Mouse (Mus musculus) liver (tissue): ENCODE results near the gene Sf3b1.
A peak's percentile ranks its signal among the peaks of the same experiment; 100 is the strongest.
"Not testable (repeated sequence)": the region's sequence is repeated elsewhere in the genome, so short reads cannot be mapped to it uniquely, and the experiment has no call there.

ENCODE experiments used
- DNase-seq: peaks from one replicate; pipeline ENCODE4 v3.0.0-alpha.2; 2020; ENCODE audit warnings: mixed read lengths

The Sf3b1 gene

GRCm38 (mm10) chr1:55027966-55028365, 685 bp upstream of the Sf3b1 start:
- DNase-seq, result no peak

GRCm38 (mm10) chr1:55026444-55027252, 633 bp downstream of the Sf3b1 start:
- peak; percentile 71 for DNase-seq

GRCm38 (mm10) chr1:55025656-55026430, 1.4 kb downstream of the Sf3b1 start:
- DNase-seq, result peak; percentile 19

- DNase-seq, result no peak
Measured at GRCm38 (mm10) chr1:55021907-55022306, 5.4 kb downstream of the Sf3b1 start.

- DNase-seq, result no peak
Measured at GRCm38 (mm10) chr1:55012513-55012912, 14.8 kb downstream of the Sf3b1 start.

GRCm38 (mm10) chr1:55008313-55008712, 19.0 kb downstream of the Sf3b1 start:
- DNase-seq, result not testable (repeated sequence)

- DNase-seq, result no peak
Measured at GRCm38 (mm10) chr1:54993581-54993980, 33.7 kb downstream of the Sf3b1 start.

- DNase-seq, result no peak
Measured at GRCm38 (mm10) chr1:54986248-54986647, 41.0 kb downstream of the Sf3b1 start.

GRCm38 (mm10) chr1:54985831-54986230, 41.5 kb downstream of the Sf3b1 start:
- DNase-seq, result no peak

- DNase-seq, result no peak
Measured at GRCm38 (mm10) chr1:54984154-54984553, 43.1 kb downstream of the Sf3b1 start.

- no peak for DNase-seq
Measured at GRCm38 (mm10) chr1:54983339-54983738, 43.9 kb downstream of the Sf3b1 start.

- no peak for DNase-seq
Measured at GRCm38 (mm10) chr1:54982636-54983035, 44.6 kb downstream of the Sf3b1 start.

- DNase-seq, result no peak
Measured at GRCm38 (mm10) chr1:54979226-54979984, 47.9 kb downstream of the Sf3b1 start.

- DNase-seq, result no peak
Measured at GRCm38 (mm10) chr1:54971687-54972404, 55.4 kb downstream of the Sf3b1 start.

GRCm38 (mm10) chr1:54966858-54967257, 60.4 kb downstream of the Sf3b1 start:
- DNase-seq, result peak; percentile 84

- DNase-seq, result no peak
Measured at GRCm38 (mm10) chr1:54965159-54965995, 61.9 kb downstream of the Sf3b1 start.

GRCm38 (mm10) chr1:54961724-54962123, 65.6 kb downstream of the Sf3b1 start:
- DNase-seq, result no peak

- DNase-seq, result no peak
Measured at GRCm38 (mm10) chr1:54960613-54961165, 66.6 kb downstream of the Sf3b1 start.

- no peak for DNase-seq
Measured at GRCm38 (mm10) chr1:54958525-54958924, 68.8 kb downstream of the Sf3b1 start.

GRCm38 (mm10) chr1:54956995-54957394, 70.3 kb downstream of the Sf3b1 start:
- not testable (repeated sequence) for DNase-seq

GRCm38 (mm10) chr1:54954856-54955255, 72.4 kb downstream of the Sf3b1 start:
- DNase-seq, result no peak
